Mouse (Mus musculus): ENCODE measurements around the gene Pclaf. TPM values are rescaled to one million over a fixed set of nuclear protein-coding genes. Genes with fewer than 3 reads are reported as not detected.
A peak's percentile ranks its signal among the peaks of the same experiment; 100 is the strongest.

Pclaf gene
- polyA plus RNA-seq (2015; fragmentation: Nextera tagmentation; extraction: Ambion mirVana), result 9.9 and 15.5 TPM in 2 replicates

- ATAC-seq (peak; percentile 99), DNase-seq (ENCODE audit: low spot score) (peak; percentile 92)
- H3K27ac ChIP-seq (ENCODE audit: low read length), result no peak within 1 kb of the TSS
- no peaks in the 10 kb centered on the region for H3K27me3 ChIP-seq (replicated peaks; ENCODE audit: insufficient read depth, low read length)
- H3K4me1 ChIP-seq (ENCODE audit: insufficient read depth, low read depth, low read length), result no peaks in the 10 kb centered on the region
- 0 out of 2 replicates have a peak within 1 kb of the TSS, but pooled peaks have one; percentile 12 for H3K9ac ChIP-seq (replicated peaks; ENCODE audit: low read depth)
- H3K9me3 ChIP-seq (ENCODE audit: low read length), result no peaks in the 10 kb centered on the region
- peak within 1 kb of the TSS; percentile 77 for H3K4me2 ChIP-seq (replicated peaks; ENCODE audit: low read depth, low read length)
- under 1% methylated on average over 21 of the region's 21 CpGs for WGBS
- TF ChIP-seq EP300 (IDR thresholded peaks at IDR 0.05), result no peak
- no peak for TF ChIP-seq CTCF (IDR thresholded peaks at IDR 0.05)
- H3K4me3 ChIP-seq (ENCODE audit: low read depth, low read length), result peak within 1 kb of the TSS; percentile 41
- no peaks in the 10 kb centered on the region for H3K36me3 ChIP-seq (ENCODE audit: insufficient read depth, low read length)
Observed at GRCm38 (mm10) chr9:65890143-65890628, at the start of gene Pclaf. Pclaf (plus strand) TSS chr9:65890237.

GRCm38 (mm10) chr9:65844421-65845165, 45.4 kb upstream of the Pclaf start:
- Histone ChIP-seq H3K4me2 (replicated peaks; ENCODE audit: low read depth, low read length) (no peak overlapping the region), H3K4me3 (ENCODE audit: low read depth, low read length) (no peak overlapping the region), H3K36me3 (ENCODE audit: insufficient read depth, low read length) (no peaks in the 10 kb centered on the region), H3K4me1 (ENCODE audit: insufficient read depth, low read depth, low read length) (0 out of 2 replicates have a peak, but pooled peaks cover 3% of the 10 kb centered on the region), H3K27me3 (replicated peaks; ENCODE audit: insufficient read depth, low read length) (no peaks in the 10 kb centered on the region), H3K9me3 (ENCODE audit: low read length) (no peaks in the 10 kb centered on the region), H3K9ac (replicated peaks; ENCODE audit: low read depth) (no peak overlapping the region), H3K27ac (ENCODE audit: low read length) (peak overlapping the region; percentile 44)
- WGBS, result 69% methylated on average over 7 of the region's 7 CpGs
- ATAC-seq, result peak; percentile 53
- DNase-seq (ENCODE audit: low spot score), result peak; percentile 76
- TF ChIP-seq EP300 (IDR thresholded peaks at IDR 0.05) (no peak), CTCF (IDR thresholded peaks at IDR 0.05) (no peak)

GRCm38 (mm10) chr9:65848154-65848553, 41.9 kb upstream of the Pclaf start:
- Histone ChIP-seq H3K27me3 (replicated peaks; ENCODE audit: insufficient read depth, low read length) (no peaks in the 10 kb centered on the region), H3K27ac (ENCODE audit: low read length) (no peak overlapping the region), H3K9ac (replicated peaks; ENCODE audit: low read depth) (no peak overlapping the region), H3K9me3 (ENCODE audit: low read length) (no peaks in the 10 kb centered on the region), H3K36me3 (ENCODE audit: insufficient read depth, low read length) (0 out of 2 replicates have a peak, but pooled peaks cover 5% of the 10 kb centered on the region), H3K4me1 (ENCODE audit: insufficient read depth, low read depth, low read length) (0 out of 2 replicates have a peak, but pooled peaks cover 3% of the 10 kb centered on the region), H3K4me2 (replicated peaks; ENCODE audit: low read depth, low read length) (no peak overlapping the region), H3K4me3 (ENCODE audit: low read depth, low read length) (no peak overlapping the region)
- TF ChIP-seq CTCF (IDR thresholded peaks at IDR 0.05) (no peak), EP300 (IDR thresholded peaks at IDR 0.05) (0 out of 2 replicates have a peak, but pooled peaks have one; percentile 31)
- ATAC-seq (peak; percentile 41), DNase-seq (ENCODE audit: low spot score) (peak; percentile 72)

GRCm38 (mm10) chr9:65850203-65850602, 39.8 kb upstream of the Pclaf start:
- DNase-seq (ENCODE audit: low spot score) (peak; percentile 80), ATAC-seq (no peak)
- no peak overlapping the region for H3K9ac ChIP-seq (replicated peaks; ENCODE audit: low read depth)
- 12% methylated on average over 1 of the region's 1 CpGs for WGBS
- H3K27ac ChIP-seq (ENCODE audit: low read length), result no peak overlapping the region
- H3K4me2 ChIP-seq (replicated peaks; ENCODE audit: low read depth, low read length), result no peak overlapping the region
- TF ChIP-seq EP300 (IDR thresholded peaks at IDR 0.05) (no peak), CTCF (IDR thresholded peaks at IDR 0.05) (peak; percentile 48)
- no peaks in the 10 kb centered on the region for H3K4me1 ChIP-seq (ENCODE audit: insufficient read depth, low read depth, low read length)
- H3K4me3 ChIP-seq (ENCODE audit: low read depth, low read length), result no peak overlapping the region
- H3K27me3 ChIP-seq (replicated peaks; ENCODE audit: insufficient read depth, low read length), result no peaks in the 10 kb centered on the region
- H3K36me3 ChIP-seq (ENCODE audit: insufficient read depth, low read length), result peaks cover 14% of the 10 kb centered on the region; the same call in 1 of the 2 replicates
- H3K9me3 ChIP-seq (ENCODE audit: low read length), result no peaks in the 10 kb centered on the region

GRCm38 (mm10) chr9:65859656-65860055, 30.4 kb upstream of the Pclaf start:
- Histone ChIP-seq H3K4me1 (ENCODE audit: insufficient read depth, low read depth, low read length) (no peaks in the 10 kb centered on the region), H3K27me3 (replicated peaks; ENCODE audit: insufficient read depth, low read length) (no peaks in the 10 kb centered on the region), H3K4me3 (ENCODE audit: low read depth, low read length) (no peak overlapping the region), H3K9me3 (ENCODE audit: low read length) (no peaks in the 10 kb centered on the region), H3K36me3 (ENCODE audit: insufficient read depth, low read length) (peaks cover 26% of the 10 kb centered on the region), H3K27ac (ENCODE audit: low read length) (no peak overlapping the region), H3K9ac (replicated peaks; ENCODE audit: low read depth) (no peak overlapping the region), H3K4me2 (replicated peaks; ENCODE audit: low read depth, low read length) (no peak overlapping the region)
- no peak for ATAC-seq
- 48% methylated on average over 1 of the region's 1 CpGs for WGBS
- TF ChIP-seq EP300 (IDR thresholded peaks at IDR 0.05) (no peak), CTCF (IDR thresholded peaks at IDR 0.05) (no peak)
- no peak for DNase-seq (ENCODE audit: low spot score)

- H3K9ac ChIP-seq (replicated peaks; ENCODE audit: low read depth), result peak overlapping the region; percentile 71
- DNase-seq (ENCODE audit: low spot score) (peak; percentile 97), ATAC-seq (peak; percentile 99)
- TF ChIP-seq CTCF (IDR thresholded peaks at IDR 0.05) (peak; percentile 40), EP300 (IDR thresholded peaks at IDR 0.05) (no peak)
- H3K36me3 ChIP-seq (ENCODE audit: insufficient read depth, low read length), result no peaks in the 10 kb centered on the region
- H3K9me3 ChIP-seq (ENCODE audit: low read length), result no peaks in the 10 kb centered on the region
- peak overlapping the region; percentile 54 for H3K4me2 ChIP-seq (replicated peaks; ENCODE audit: low read depth, low read length)
- under 1% methylated on average over 37 of the region's 37 CpGs for WGBS
- H3K4me3 ChIP-seq (ENCODE audit: low read depth, low read length), result peak overlapping the region; percentile 61
- peak overlapping the region; percentile 84 for H3K27ac ChIP-seq (ENCODE audit: low read length)
- no peaks in the 10 kb centered on the region for H3K27me3 ChIP-seq (replicated peaks; ENCODE audit: insufficient read depth, low read length)
- no peaks in the 10 kb centered on the region for H3K4me1 ChIP-seq (ENCODE audit: insufficient read depth, low read depth, low read length)
Observed at GRCm38 (mm10) chr9:65884564-65885315, 5.3 kb upstream of the Pclaf start.

Measured in lung, postnatal 0 days (tissue).